Mouse (Mus musculus) thymus, adult 18-20 months (tissue): Measurements from ENCODE around the gene Ppbp.
"Not testable (repeated sequence)": the region's sequence is repeated elsewhere in the genome, so short reads cannot be mapped to it uniquely, and the experiment has no call there.

Source experiments
- DNase-seq, 2 experiments: peaks; one replicate each; pipeline ENCODE4 v3.0.0; 2022; ENCODE audit warnings: mixed read lengths in 2 of 2

The Ppbp gene

DNA sequence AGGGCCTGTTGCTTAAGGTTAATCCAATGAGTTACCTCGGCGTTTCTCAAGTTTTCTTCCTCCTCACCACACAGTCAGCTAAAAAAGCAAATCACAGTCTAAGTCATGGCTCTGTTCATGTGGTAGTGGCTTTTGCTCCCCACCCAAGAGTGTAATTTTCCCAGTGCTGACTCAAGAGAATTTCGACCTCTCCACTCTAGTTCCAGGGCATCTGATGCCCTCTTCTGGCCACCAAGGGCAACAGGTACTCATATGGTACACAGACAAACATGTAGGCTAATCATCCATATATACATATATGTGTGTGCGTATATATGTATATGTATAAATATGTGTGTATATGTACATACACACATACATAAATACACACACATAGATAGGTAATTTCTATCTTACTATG, 19.8 kb downstream of the Ppbp start:
- no peak for DNase-seq

DNA sequence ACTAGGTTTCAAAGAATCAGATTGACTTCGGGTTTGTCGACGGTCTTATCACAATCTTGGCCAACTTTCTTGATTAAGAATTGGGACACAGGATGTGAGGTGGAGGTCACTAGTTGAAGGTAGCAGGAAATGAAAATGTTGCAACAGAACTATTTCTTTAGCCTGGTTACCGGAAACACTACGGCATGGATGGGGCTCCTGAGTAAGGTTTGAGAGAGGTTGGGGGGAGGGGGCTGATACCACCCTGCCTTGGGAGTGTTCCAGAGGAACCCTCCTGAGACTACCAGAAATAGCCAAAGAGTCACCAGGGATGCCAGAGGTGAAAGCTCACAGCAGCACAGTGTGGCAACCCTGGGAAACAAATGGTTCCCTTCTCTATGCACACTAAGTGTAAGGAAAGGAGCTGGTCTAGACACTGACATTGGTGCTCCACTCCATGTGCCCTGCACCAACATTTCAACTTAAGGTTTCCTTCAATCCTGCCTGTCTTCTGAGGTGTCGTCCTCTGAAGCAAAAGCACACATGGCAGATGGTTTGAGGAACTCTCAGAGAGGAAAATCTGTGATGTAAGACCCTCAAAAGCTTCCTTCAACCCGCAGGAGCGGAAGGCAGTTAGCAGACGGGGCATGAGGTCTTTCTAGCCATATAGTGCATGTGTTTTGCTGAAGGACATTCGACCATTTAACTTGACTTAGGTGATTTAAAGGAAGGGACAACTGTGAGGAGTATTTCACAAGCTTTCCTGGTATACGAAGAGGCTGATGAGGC, 21.2 kb downstream of the Ppbp start:
- DNase-seq = no peak

DNA sequence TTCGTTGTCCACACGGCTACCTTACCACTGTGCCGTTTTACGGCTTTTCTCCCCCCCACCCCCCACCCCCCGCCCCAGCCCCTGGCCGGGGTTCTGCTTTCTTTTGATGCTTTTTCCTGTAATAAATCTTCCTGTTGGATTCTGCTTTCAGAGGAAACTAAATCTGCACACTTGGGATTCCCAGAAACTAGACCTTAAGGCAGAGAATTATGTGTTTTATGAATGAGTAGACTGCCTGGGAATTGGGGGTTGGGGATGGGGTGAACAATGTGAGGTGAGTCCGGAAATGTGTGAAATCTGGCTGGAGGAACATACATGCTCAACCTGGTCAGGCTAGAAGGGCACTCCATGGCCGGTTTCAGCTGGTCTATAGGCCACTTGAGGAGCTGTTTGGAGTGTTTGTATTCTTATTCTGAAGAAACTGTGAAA, 21.8 kb downstream of the Ppbp start:
- DNase-seq = no peak

DNA sequence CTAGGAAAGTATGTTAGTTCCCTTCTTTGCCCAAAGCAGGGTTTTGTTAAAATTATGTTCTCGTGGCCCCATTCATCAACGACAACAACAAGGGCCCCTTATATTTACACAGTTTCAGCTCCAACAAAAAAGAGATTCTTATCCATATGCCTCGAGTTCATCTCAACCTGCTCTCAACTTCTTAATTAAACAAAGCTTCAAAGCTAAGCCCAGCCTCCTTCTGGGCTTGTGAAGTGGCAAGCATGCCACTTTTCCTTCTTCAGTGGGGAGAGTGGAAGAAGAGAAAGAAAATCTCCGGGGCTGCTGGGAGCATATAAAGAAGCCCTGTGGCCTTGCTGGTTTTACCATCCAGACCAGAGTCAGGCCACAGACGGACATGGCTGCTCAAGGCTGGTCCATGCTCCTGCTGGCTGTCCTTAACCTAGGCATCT, 25.9 kb downstream of the Ppbp start, which contains the start of gene Cxcl15:
Gene Cxcl15, plus strand, starts transcription at position 340 of the 431 bp plus-strand sequence.
- DNase-seq = no peak

DNA sequence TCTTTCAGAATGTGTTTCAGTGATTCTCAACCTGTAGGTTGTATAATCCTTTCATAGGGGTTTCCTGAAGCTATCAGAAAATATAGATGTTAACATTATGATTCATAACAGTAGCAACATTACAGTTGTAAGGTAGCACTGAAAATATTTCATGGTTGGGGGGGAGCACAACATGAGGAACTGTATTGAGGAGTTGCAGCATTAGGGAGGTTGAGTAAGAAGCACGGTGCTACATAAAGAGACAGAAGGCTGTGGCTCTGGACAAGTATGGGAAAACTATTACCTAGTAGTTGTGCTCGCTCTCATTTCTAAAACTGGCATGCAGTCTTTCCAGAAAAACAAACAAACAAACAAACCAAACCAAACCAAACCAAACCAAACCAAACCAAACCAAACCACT, 27.1 kb downstream of the Ppbp start:
- DNase-seq = not testable (repeated sequence)

DNA sequence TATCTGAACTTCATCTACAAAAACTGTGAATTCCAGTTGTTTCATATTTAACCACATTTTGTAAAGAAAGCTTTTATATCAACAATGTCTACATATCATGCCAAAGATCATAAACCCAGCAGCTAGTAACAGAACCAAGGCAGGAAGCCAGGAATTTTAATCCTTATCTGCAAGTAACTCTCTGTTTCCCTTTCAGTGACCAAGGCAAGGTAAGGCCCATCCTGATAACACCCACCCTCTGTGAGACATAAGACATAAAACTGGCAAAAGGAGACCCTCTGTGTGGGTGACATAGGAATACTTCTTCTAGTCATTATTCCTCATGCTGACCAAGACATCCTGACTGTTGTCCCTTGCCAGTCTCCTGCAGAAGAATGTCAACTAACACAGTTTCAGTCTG, 36.3 kb downstream of the Ppbp start:
- DNase-seq = no peak

DNA sequence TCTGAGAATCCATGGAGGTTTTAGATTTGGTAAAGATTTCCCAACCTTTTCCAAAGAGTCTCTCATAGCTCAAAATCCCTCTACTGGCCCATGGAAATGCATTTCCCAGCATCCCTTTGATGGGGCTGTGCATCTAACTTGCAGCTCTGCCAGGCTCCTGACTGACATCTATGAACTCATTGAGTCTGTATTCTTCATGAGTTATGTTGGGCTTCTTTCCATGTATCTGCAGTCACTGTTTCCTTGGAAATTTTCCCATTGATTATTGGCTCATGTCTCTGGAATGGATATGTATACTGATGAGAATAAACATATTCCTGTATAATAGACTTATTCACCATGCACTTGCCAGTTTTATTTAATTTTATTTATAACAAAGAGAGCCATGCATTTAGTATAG, 37.7 kb downstream of the Ppbp start:
- no peak for DNase-seq

DNA sequence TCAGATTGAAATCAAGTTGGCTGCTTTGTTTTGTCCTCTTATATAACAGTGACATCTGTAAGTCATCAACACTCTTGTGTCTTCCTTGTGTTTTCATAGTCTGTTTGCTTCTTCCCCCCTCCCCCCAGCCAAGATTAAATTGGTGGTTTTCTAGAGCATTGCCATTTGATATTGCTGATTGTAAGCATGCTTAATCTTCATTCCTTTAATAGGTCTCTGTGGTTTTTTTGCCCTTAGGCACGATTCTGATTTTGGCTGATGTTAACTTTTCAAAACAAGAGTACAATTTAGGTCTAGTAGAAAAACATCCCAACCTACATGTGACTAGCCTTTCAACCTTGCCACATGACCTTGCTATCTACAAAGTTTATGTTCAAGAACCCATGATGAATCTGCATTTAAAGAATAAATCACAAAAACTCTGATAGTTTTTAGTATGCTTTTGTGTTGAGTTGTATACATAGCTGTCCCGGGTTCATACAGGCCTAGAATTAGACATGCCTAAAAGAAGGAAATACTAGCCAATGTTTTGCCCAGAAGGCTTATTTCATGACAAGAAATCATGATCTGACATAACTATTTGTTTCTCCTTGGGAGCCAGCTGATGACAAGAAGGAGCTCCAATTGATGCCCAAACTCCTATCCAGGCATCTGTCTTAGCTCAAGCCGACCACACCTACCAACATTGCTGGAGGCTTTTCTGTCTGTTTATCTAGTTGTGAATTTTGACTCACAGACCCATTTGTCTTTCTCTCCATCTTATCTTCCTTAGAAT, 39.0 kb downstream of the Ppbp start:
- DNase-seq = no peak
